Mouse (Mus musculus): ENCODE measurements around the gene Ethe1.

Ethe1 gene

GRCm38 (mm10) chr7:24587330-24588105 is at the start of gene Ethe1, which contains the start of gene Zfp575:
TSS of gene Ethe1 (plus strand) at chr7:24587543.
TSS of gene Zfp575 (minus strand) at chr7:24587641.
- peak; percentile 51 for DNase-seq (ENCODE audit: low spot score)

DNA sequence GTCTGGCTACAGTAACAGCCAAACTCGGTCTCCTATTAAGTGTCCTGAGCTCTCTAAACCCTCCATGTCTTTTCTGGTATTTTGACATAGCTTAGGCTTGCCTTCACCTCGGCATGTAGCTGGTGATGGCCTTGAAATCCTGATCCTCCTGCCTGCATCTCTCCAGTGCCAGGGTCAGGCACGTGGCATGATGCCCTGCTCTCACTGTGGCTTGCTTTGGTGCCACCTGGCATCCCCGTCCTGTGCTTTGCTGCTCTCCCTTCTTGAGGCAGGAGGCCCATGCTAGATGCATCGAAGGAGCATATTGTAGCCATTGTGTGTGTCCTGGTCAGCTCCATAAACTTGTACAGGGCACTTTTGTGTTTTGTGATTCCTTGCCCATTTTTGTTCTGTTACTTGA is 49.8 kb upstream of the Ethe1 start:
- no peak for DNase-seq (ENCODE audit: low spot score)

DNA sequence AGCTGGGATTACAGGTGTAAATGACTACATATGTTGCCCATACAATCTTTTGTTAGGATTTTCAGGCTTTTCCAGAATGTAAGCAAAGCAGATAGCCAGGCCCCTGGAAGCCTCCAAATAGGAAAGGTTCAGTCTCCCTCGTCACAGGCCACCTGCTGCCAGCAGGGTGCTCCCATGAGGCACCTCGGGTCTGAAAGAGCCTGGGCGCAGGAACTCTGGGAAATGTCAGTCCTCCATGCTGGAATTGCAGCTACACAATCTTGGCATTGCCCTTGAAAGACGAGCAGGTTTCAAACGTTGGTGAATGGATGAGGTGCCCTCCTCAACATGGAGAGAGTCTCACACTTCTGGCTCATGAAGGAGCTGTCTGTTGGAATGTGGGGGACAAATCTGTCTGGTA is 49.2 kb upstream of the Ethe1 start:
- DNase-seq (ENCODE audit: low spot score): peak; percentile 32

- no peak for DNase-seq (ENCODE audit: low spot score)
These were observed 48.6 kb upstream of the Ethe1 start for GRCm38 (mm10) chr7:24538701-24539100.

DNA sequence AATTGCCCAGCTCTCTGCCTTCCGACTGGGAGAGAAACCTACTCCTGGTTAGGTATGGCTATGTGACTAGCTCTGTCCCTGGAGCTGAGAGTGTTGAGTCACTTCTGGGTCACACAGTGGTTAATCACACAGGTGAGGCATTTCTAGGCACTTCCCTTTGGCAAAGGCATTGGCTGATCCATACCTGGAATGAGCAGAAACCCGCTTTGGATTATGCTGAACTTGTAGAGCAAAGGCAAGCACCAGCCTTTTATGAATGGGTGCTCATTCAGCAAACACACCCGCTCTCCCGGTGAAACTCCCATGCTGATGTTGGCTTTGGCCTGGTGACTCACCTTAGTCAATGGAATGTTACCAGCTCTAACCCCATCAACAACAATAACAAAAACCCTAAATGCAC is 47.7 kb upstream of the Ethe1 start:
- DNase-seq (ENCODE audit: low spot score): no peak

DNA sequence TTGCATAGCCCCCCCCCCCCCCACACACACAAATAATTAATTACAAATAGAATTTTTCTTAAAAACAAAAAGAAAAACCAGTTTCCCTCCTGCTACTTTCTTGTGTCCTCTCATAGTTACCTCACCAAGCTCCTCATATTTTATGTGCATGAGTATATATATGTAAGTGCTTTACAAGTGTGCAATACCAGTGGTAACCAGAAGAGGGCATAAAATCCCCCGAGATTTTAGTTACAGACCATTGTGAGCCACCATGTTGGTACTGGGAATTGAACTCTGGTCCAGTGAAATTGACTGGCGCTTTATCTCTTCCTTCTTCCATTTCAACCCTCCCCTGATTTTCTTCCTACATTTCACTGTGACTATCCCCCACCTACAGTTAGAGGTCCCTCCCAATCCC is 42.8 kb upstream of the Ethe1 start:
- no peak for DNase-seq (ENCODE audit: low spot score)

DNA sequence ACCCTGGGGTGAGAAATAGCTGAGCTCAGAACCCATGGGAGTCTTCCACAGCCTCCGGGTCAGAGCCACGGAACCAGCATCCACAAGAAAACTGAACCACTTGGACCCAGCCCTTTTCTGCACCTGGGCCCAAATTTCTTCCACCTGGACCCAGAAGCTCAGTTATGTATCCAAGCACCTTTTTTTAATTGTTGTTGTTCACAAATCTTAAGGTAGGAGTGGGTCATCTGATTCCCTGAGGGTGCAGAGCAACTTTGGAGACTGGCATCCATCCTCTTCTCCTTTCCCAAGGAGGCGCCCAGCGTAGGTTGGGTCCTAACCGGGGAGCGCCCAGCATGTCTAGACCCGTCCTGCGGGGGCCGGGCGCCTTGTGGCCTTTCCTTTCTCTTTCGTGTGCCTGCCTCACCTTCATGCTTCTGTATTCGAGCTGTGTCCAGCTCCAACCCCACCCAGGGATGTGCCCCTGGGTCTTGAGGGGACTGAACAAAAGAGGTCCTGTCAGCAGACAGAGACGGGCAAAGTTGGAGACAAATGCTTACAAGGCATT is 41.2 kb upstream of the Ethe1 start, which contains the start of the genes Pinlyp and Xrcc1:
Gene Pinlyp, minus strand, starts transcription at position 51 of the 547 bp plus-strand sequence.
Gene Xrcc1, plus strand, starts transcription at position 222 of the 547 bp plus-strand sequence.
- no peak for DNase-seq (ENCODE audit: low spot score)

DNA sequence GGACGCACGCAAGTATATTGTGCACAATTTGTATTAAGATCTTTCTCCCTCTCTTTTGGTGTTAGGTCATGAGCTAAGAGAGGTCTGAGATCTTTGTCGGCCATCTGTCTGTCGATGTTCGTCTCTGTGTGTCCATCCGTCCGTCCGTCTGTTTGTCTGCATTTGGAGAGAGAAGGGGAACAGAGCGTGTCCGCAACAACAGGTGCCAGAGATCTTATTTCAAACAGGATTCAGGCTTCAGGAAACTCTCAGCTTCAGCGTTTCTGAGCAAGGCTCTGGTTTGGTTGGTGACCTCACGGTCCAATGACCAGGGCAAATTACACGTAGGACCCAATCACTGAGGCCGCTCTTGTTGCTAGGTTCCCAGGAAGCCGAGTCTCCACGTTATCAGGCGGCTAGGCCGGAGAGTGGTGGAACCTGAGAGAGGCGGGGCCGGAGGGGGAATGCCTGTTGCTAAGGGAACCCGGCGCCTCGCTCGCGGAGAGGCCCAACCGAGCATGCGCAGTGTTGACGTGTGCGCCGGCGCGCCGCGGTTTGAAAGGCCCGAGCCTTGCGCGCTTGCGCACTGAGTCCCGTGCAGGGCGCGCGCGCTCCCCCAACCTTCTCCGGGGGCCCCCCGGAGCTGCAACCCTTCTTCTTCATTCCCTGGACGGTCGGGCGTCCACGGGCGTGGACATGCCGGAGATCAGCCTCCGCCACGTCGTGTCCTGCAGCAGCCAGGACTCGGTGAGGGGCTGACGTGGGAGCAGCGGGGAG is 40.5 kb upstream of the Ethe1 start:
- DNase-seq (ENCODE audit: low spot score): peak; percentile 99

- DNase-seq (ENCODE audit: low spot score): no peak
These were observed 39.8 kb upstream of the Ethe1 start for GRCm38 (mm10) chr7:24547534-24548036.

DNA sequence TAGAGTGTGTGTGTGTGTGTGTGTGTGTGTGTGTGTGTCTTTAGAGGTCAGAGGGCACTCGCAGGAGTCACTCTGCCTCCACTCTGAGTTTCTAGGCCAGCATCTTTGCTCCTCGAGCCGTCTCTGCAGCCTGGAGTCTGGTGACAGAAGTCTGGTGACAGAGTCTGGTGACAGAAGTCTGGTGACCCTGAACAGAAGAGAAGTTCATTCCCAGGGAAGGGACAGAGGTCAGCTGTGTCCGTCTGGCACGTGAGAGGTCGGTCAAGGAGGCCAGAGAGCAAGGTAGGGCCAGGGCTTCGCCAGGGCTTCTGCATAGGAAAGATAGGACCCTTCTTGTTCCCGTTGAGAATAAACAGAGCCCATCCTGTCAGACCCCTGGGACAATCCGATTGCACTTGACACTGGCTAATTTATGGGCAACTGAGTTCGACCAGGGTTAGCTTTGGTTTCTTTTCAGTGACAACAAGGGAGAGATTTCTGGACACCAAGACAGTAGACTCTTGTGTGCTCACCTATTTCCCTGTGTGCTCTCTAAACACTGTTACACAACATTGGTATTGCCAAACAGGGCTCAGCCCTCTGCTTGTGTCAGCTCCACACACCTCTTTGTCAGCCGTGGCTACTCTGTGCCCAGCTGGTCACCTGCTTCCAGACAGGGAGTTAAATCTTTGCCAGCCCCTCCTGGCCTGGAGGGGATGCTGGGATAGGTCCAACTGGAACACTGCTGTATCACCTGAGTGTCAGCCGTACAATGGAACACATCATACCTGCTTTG is 35.2 kb upstream of the Ethe1 start:
- DNase-seq (ENCODE audit: low spot score): no peak

- no peak for DNase-seq (ENCODE audit: low spot score)
These were observed 31.6 kb upstream of the Ethe1 start for GRCm38 (mm10) chr7:24555786-24556185.

- no peak for DNase-seq (ENCODE audit: low spot score)
These were observed 25.9 kb upstream of the Ethe1 start for GRCm38 (mm10) chr7:24561450-24561849.

GRCm38 (mm10) chr7:24563191-24563836 is 24.0 kb upstream of the Ethe1 start:
- DNase-seq (ENCODE audit: low spot score): no peak

DNA sequence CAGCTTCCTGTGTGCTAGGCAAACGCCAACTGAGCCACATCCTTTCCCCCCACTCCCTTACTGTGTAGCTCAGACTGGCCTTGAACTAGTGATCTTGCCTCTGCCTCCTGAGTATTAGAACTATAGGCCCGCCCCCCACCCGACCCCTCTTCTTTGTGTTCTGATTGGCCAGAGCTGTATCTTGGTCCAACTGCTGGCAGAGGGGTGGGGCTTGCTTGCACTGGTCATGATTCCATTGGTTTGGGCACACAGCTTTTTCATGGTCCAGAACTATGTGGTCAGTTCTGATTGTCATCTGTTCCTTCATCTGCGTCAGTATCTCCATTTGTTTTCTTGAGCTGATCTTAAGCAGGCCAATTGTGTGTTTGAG is 23.5 kb upstream of the Ethe1 start:
- DNase-seq (ENCODE audit: low spot score): no peak

DNA sequence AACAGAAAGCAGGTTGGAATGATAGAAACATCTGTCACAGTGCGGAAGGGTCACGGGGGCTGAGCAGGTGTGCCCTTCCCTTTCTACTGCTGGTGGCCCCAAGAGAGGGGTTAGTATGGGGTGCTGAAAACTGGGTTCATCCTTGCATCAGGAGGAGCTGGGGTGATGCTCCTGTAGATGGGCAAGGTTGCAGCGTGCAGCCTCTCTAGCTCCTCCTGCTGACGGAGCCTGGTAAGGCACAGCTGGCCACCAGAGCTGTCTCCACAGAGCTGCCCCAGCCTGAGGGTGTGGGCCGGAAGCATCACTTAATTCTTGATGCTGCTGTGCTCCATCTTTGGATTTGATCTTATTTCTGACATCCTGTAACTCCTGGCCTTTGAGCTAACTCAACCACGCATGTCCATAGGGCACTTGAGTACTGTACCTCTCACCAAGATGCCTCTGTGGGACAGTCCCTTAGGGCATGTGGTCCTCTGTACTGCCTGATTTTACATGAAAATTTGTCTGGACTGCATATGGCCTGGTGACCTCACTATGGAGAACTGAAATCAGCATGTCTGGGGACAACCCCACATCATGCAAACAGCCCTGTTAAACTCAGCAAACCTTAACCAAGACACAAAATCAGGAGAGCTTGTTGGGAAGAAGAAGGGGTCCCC is 22.6 kb upstream of the Ethe1 start:
- peak; percentile 61 for DNase-seq (ENCODE audit: low spot score)

- no peak for DNase-seq (ENCODE audit: low spot score)
These were observed 21.7 kb upstream of the Ethe1 start for GRCm38 (mm10) chr7:24565627-24566026.

GRCm38 (mm10) chr7:24566206-24566605 is 21.1 kb upstream of the Ethe1 start:
- DNase-seq (ENCODE audit: low spot score): no peak

DNA sequence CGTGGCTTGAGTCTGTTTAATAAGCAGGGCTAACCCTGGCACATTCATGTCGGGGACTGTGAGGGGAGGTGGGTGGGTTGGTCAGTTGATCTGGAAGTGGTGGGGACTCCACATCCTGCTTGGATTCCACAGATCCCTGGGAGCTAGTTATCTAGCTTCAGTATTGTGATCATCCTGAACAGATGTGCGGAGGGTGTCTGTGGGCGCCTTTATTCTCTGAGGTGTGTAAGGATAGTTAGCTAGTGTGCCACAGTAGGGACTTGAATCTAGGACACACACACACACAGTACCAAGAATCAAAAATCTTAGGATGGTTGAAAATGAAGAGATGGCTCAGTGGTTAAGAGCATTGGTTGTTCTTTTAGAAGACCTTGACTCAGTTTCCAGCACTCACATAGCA is 18.8 kb upstream of the Ethe1 start:
- DNase-seq (ENCODE audit: low spot score): no peak

DNA sequence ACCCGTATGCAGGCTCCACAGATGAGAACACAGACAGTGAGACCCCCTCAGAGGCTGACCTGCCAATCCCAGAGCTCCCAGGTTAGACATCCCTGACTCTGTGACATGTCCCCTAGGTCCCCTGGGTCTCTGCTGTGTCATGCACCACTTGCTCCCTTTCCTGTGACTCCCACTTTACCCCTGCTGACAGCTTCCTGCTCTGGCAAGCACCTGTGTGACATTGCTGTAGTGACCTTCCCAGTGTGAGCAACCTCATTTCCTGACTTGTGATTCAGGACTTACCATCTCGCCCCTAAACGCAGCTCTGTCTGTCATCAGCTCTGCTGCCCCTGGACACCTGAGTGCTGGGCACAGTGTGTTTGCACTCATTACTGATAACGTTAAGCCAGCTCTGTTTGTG is 16.3 kb upstream of the Ethe1 start:
- no peak for DNase-seq (ENCODE audit: low spot score)

GRCm38 (mm10) chr7:24572455-24572854 is 14.9 kb upstream of the Ethe1 start:
- no peak for DNase-seq (ENCODE audit: low spot score)

DNA sequence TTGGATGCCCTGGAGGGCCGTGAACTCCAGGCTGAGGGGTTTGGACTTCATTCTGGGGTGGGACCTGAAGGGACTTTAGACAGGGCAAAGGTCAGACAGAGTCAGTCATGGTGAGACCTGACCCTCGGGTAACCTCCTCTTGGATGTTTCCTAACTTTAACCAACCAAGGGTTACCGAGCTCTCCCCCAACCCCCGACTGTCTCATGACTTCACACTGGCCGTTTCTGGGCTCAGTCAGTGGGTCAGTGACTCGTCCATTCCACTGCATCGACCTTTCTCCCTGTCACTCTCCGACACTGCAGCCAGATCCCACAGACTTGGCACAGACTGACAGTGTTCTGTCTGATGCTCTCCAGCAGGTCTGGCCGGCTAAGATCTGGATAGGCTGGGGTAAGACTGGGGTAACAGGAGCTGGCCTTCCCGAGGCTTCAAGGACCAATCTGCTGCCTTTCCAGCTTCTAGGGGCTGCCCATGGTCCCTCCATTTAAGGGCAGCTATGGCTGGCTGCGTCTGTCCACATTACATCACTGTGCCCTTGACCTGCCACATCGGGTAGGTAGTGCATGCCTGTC is 13.0 kb upstream of the Ethe1 start:
- no peak for DNase-seq (ENCODE audit: low spot score)

Data from ovary, postnatal 36 days (tissue).